7 mouse cellular contexts compared by ENCODE assay signal in the genomic region with DNA sequence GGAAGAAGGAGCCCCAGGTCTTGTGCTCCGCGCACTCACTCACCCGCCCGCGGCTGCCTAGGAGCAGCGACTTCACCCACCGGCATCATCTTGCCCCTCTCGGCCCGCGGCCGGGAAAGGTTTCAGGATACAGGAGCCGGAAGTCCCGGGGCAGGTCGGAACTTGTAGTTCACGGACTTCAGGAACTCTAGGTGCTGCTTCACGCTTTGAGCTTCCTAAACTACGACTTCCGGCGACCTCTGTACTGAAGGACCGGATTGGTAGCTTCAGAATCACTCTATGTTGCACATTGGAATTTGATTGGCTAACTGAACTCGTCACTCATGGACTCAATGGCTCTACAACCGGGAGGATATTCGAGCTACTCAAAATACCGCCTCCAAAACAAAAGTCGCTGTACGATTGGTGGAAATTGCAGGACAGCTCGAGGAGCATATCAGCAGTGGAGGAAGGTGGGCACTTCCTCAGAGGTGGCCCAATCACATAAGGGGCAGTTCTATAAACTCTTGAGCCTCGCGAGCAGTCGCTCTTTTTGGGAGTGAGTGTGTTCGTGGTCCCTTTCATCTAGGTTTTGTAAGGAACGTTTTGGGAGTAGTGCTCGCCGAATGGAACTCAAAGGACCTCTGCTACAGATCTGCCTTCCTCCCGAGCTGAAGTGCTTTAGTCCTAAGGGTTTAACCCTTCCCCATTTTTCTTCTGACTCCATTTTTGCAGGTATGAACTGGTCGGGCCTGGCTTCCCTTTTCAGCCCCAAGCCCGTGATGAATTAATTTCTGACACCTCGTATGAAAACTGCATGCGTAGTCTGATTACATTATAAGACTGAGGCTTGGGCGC. TPM values are rescaled to one million over a fixed set of nuclear protein-coding genes. Genes with fewer than 3 reads are reported as not detected.
A peak's percentile ranks its signal among the peaks of the same experiment; 100 is the strongest.
DNase-seq lines count a peak whose midpoint lies in the region; ATAC-seq lines count a peak whose summit lies in the region.

A gene (minus strand): TSS at position 216 of the 837 bp plus-strand sequence.

- WGBS in embryonic facial prominence, embryonic 12.5 days, result under 1% methylated on average over 40 of the region's 40 CpGs
- under 1% methylated on average over 40 of the region's 40 CpGs for WGBS in limb, embryonic 11.5 days
- WGBS in midbrain, embryonic 14.5 days, result under 1% methylated on average over 40 of the region's 40 CpGs

- H3K27ac ChIP-seq in embryonic facial prominence, embryonic 12.5 days, result peak within 1 kb of the TSS; percentile 87
- H3K27ac ChIP-seq in limb, embryonic 11.5 days (replicated peaks; ENCODE audit: low read depth, low read length), result peak within 1 kb of the TSS; percentile 68; the same call in 1 of the 2 replicates
- peak within 1 kb of the TSS; percentile 79 for H3K27ac ChIP-seq in midbrain, embryonic 14.5 days (replicated peaks; ENCODE audit: low read depth, low read length)

- H3K9me3 ChIP-seq in embryonic facial prominence, embryonic 12.5 days, result no peaks in the 10 kb centered on the region
- no peaks in the 10 kb centered on the region for H3K9me3 ChIP-seq in limb, embryonic 11.5 days (ENCODE audit: control insufficient read depth, low read length)
- no peaks in the 10 kb centered on the region for H3K9me3 ChIP-seq in midbrain, embryonic 14.5 days (ENCODE audit: control insufficient read depth, low read length)

- DNase-seq in adrenal gland, postnatal 25 days, result peak; percentile 85
- DNase-seq in heart, adult 11 months, result peak; percentile 100
- DNase-seq in kidney, adult 18-20 months, result peak; percentile 91
- peak; percentile 95 for DNase-seq in limb, embryonic 11.5 days (ENCODE audit: low spot score)
- DNase-seq in midbrain, embryonic 14.5 days, result peak; percentile 97
- DNase-seq in spleen, adult 18-20 months, result peak; percentile 78 to 79

- no peaks in the 10 kb centered on the region for H3K27me3 ChIP-seq in embryonic facial prominence, embryonic 12.5 days
- H3K27me3 ChIP-seq in limb, embryonic 11.5 days (ENCODE audit: control insufficient read depth, insufficient read depth, low read length), result no peaks in the 10 kb centered on the region
- H3K27me3 ChIP-seq in midbrain, embryonic 14.5 days (ENCODE audit: control insufficient read depth, insufficient read depth, low read length), result no peaks in the 10 kb centered on the region

- peak within 1 kb of the TSS; percentile 86 for H3K9ac ChIP-seq in embryonic facial prominence, embryonic 12.5 days
- peak within 1 kb of the TSS; percentile 87 for H3K9ac ChIP-seq in limb, embryonic 11.5 days (ENCODE audit: low read length)
- peak within 1 kb of the TSS; percentile 82 for H3K9ac ChIP-seq in midbrain, embryonic 14.5 days (replicated peaks; ENCODE audit: low read length)

- H3K4me1 ChIP-seq in embryonic facial prominence, embryonic 12.5 days, result peaks cover 43% of the 10 kb centered on the region
- H3K4me1 ChIP-seq in limb, embryonic 11.5 days (ENCODE audit: control insufficient read depth, insufficient read depth, low read length), result peaks cover 36% of the 10 kb centered on the region
- H3K4me1 ChIP-seq in midbrain, embryonic 14.5 days (ENCODE audit: control insufficient read depth, insufficient read depth, low read length), result peaks cover 25% of the 10 kb centered on the region

- peaks cover 18% of the 10 kb centered on the region; the same call in 1 of the 2 replicates for H3K36me3 ChIP-seq in embryonic facial prominence, embryonic 12.5 days
- H3K36me3 ChIP-seq in limb, embryonic 11.5 days (ENCODE audit: control insufficient read depth, insufficient read depth, low read length), result peaks cover 6% of the 10 kb centered on the region; the same call in 1 of the 2 replicates
- H3K36me3 ChIP-seq in midbrain, embryonic 14.5 days (ENCODE audit: control insufficient read depth, insufficient read depth, low read length), result peaks cover 23% of the 10 kb centered on the region

- H3K4me2 ChIP-seq in embryonic facial prominence, embryonic 12.5 days (replicated peaks), result peak within 1 kb of the TSS; percentile 80
- H3K4me2 ChIP-seq in limb, embryonic 11.5 days (ENCODE audit: low read depth, severe bottlenecking), result peak within 1 kb of the TSS; percentile 84
- H3K4me2 ChIP-seq in midbrain, embryonic 14.5 days (ENCODE audit: low read length), result peak within 1 kb of the TSS; percentile 91

- ATAC-seq in embryonic facial prominence, embryonic 12.5 days (ENCODE audit: insufficient number of reproducible peaks, insufficient read depth, low FRiP score, low TSS enrichment), result peak; percentile 97
- ATAC-seq in limb, embryonic 11.5 days (ENCODE audit: insufficient number of reproducible peaks, low FRiP score, low TSS enrichment, low read depth), result peak; percentile 97
- peak; percentile 98 for ATAC-seq in midbrain, embryonic 14.5 days (ENCODE audit: low FRiP score, low TSS enrichment)

- H3K4me3 ChIP-seq in embryonic facial prominence, embryonic 12.5 days, result peak within 1 kb of the TSS; percentile 79
- H3K4me3 ChIP-seq in limb, embryonic 11.5 days (ENCODE audit: low read depth, low read length), result peak within 1 kb of the TSS; percentile 62
- H3K4me3 ChIP-seq in midbrain, embryonic 14.5 days (replicated peaks; ENCODE audit: low read depth, low read length), result peak within 1 kb of the TSS; percentile 81

RNA-seq across cellular contexts. Expression of the gene that starts here (rescaled TPM):
- 105 and 133 TPM in 2 replicates for total RNA-seq in adrenal gland, postnatal 25 days (2021)
- polyA plus RNA-seq in embryonic facial prominence, embryonic 12.5 days (2016; fragmentation: Nextera tagmentation; extraction: Ambion mirVana), result 98.5 and 103 TPM in 2 replicates
- 89.3 and 102 TPM in 2 replicates for polyA plus RNA-seq in limb, embryonic 11.5 days (2014; fragmentation: Nextera tagmentation; extraction: Ambion mirVana)
- polyA plus RNA-seq in midbrain, embryonic 14.5 days (2014; fragmentation: Nextera tagmentation; extraction: Ambion mirVana), result 86.2 and 90.8 TPM in 2 replicates

Comparison
In these comparisons a context has a peak if more than half of its experiments do, and no peak if none do; other contexts are left out.
1. Peak in every context shown above with its lines: DNase-seq, ATAC-seq, H3K4me3 ChIP-seq and H3K27ac ChIP-seq.